Mouse (Mus musculus): ENCODE measurements around the gene Gpi1.

Gene Gpi1

DNA sequence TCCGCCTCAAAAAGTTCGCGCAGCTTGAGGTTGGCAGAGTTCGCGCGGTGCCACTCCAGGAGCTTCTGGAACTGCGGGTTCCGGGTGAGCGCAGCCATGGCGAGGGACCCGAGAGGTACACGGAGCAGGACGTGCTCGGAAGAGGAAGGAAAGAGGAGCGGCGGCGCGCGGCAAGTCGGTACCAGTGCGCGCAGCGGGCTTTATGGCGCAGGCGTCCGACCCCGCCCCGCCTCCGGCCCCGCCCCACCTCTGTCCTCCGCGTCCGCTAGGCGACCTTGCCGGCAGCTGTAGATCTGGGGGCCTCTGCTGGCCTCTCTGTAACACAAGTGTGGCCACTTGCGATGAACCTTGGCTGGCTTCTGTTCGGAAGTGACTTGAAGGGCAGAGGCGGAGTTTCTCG is at the start of gene Gpi1:
Gene Gpi1, minus strand, starts transcription at position 221 of the 400 bp plus-strand sequence.
- in situ Hi-C loops (cut with MboI), result no loop called here

DNA sequence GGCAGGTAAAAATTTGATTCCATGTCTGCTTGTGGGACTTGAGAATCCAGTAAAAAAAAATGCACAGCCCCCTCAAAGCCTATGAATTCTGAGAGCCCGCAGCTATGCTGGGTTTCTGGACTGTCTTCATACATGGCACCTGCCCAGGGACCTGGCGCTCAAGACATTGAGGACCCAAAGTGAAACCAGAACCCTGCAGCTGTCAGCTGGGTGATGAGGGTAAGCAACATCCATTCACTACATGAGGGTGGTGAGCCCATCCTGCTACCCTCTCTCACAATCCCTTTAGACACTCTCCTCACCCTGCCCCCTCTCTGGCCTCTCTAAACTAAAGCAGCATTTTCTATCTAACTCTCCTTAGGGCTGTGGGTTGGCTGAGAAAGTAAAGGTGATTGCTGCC is 47.5 kb upstream of the Gpi1 start:
- in situ Hi-C loops (cut with MboI), result no loop called here

DNA sequence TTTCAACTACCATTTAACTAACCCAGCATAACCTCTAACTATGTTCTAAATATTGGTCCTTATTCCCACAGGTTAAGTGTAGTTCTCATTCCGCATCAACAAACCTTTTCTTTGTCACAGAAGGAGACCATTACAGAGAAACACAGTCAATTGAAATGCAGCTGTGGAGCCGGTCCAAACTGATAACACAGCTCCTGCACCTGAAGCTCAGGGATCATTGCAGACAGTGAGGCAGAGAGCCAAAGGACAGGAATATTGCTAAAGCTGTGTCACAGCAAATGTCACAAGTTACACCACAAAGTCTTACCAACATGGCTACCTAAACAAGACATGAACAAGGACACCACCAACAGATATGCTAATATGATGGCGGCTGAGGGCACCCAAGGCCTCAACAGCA is 45.9 kb upstream of the Gpi1 start:
- in situ Hi-C loops (cut with MboI), result no loop called here

DNA sequence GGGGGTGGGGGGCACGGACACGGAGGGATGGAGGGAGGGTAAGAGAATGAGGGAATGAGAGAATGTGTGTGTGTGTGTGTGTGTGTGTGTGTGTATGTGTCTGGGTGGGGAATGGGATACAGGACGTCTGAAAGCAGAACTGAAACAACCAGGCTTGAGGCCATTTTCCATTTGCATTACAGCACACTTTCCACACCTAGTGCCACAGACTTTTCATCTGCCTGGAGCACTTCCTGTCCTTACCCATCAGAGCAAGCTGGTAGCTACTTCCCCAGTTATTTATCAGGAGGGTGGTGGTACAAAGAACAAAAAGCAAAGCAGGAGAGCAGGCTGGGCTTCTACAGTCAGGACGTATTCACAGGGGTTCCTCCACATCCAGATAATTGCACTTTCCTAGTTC is 42.3 kb upstream of the Gpi1 start:
- in situ Hi-C loops (cut with MboI), result no loop called here

DNA sequence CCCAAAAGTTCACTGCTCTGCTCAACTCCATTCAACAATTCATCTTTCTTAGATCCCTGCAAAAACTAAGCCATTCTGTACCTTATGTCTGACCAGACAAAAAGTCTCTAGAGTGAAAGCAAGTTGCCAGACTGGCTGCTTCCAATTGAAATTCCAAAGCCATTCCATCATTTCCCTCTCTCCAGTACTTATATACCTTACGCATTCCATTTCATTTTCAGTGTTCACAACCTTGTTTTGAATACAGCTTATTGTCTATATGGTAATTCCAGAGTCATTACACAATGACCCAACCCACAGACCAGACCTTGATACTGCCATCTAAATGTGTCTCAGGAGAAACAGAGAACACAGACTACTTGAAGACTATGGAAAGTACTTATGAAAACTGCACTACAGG is 38.3 kb upstream of the Gpi1 start:
- in situ Hi-C loops (cut with MboI), result no loop called here

DNA sequence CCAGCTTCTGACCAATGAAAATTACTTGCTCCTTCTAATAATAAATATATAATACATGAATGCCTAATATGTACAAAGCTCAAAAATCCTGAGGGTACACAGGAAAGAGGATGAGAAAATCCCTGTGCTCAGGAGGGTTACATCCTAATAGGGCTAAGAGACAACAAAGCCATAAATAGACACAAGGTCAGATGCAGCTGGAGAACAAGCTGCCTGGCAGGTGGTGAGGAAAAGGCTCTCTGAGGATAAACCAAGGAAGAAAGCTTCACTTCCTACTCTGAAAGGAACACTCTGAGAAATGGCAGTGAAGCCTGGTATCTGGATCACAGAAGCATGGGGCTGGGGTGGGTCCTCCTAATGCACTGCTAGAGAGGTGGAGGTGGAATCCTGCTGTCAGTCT is 36.3 kb upstream of the Gpi1 start:
- in situ Hi-C loops (cut with MboI), result no loop called here

DNA sequence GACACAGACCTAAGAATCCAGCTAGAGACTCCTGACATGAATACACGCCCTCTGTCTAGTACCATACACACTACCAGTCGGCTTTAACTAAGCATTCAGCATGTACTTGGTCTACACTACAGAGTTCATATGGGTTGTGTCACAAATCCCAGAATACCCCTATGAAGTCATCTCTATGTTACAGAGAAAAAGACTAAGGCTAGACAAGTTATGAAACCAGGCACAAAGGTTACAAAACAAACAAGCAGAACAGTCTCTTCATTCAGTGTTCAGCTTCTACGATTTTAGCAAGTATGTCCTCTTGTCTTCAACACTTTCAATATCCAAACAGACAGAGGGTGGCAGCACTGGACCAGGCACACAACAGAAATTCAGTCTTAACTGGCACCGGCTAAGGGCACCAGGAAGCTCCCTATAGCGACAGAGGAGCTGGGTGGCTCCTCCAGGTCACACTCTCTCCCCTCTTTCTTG is 35.8 kb upstream of the Gpi1 start:
- in situ Hi-C loops (cut with MboI), result no loop called here

DNA sequence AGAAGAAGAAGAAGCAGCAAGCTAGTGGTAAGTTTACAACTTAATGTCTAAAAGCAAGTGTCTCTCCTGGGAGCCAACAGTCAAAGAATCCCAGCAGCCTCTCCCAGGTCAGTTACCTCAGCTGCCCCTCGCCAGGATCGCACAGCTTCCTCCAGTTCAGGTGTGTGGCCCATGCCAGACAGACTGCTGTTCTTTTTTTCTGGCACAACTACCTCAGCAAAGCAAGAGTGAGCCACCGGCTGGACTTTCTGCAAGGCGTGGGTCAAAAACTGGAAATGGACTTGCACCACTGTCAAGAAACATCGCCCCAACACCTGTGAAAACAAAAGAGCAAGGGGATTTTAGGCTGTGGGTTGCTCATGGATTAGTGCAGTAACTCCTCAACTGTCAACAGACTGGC is 33.3 kb upstream of the Gpi1 start:
- in situ Hi-C loops (cut with MboI), result no loop called here

DNA sequence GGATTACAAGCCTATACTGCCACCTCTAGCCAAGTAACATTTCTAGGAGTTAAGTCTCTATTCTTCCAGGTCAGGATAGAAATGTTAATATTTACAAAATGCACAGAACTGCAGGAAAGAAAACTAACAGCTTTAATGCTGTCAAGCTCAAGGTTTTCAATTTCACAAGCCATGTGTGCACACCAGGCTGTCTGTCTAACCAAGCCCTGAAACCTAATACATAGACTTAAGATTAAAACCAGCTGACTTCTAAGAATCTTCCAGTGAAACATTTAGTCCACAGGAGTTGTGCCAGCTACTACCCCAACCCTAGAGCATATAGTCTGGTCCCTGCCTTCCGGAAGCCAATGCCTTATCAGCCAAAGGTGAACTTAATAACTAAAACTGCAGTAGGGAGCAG is 28.3 kb upstream of the Gpi1 start:
- in situ Hi-C loops (cut with MboI), result no loop called here

DNA sequence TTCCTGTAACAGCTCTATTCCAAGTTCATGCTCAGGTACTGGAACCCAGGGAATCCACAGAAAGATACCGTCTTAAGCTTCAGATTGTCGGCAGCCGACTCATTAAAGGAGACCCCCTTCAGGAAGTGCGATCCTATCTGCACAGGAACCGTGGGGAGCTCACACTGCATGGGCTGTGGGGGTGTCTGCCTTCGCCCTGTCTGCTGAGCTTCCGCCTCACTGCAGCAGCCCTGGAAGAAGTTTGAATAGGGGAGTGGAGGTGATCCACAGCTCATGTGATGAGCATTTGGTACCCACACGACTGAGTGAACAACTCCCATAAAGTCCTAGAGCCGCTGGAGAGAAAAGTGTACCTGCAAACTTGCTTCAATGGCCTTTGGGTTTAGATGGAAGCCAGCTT is 27.1 kb upstream of the Gpi1 start:
- in situ Hi-C loops (cut with MboI), result no loop called here

DNA sequence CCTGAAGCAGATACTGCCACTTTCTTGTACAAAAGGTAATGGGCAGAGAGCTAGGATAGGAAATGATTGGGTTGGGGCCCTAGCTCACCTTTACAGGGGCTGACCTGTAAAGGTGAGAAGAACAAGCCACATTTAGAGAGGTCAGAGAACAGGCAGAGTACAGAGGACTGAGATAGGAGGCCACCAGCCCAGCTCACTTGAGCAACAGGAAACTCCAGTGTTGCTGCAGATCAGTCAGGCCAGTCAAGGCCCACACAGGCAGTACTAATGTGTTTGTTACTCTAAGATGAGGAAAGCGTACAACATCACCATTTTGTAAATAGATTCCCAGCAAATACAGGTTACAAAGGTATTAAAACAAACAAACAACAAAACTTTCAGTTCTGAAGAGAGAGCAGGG is 25.8 kb upstream of the Gpi1 start:
- in situ Hi-C loops (cut with MboI), result no loop called here

DNA sequence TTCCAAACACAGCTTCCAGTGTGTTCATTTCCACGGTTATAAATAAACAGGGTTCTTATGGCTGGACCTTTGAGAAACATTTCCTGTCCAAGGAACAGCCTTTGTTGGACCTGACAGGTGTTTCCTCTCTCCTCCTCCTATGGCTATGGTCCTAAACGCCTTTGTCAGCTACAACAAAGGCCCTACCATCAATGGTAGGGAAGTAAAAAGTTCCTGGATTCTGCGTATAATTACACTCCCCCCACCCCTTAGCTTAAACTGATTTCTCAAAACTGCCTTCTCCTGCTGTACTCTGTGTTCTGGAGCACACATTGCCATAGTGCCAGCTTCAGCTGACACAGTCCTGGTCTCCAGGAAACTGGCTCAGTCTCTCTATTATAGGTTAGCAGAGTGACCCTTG is 25.0 kb upstream of the Gpi1 start:
- in situ Hi-C loops (cut with MboI), result no loop called here

DNA sequence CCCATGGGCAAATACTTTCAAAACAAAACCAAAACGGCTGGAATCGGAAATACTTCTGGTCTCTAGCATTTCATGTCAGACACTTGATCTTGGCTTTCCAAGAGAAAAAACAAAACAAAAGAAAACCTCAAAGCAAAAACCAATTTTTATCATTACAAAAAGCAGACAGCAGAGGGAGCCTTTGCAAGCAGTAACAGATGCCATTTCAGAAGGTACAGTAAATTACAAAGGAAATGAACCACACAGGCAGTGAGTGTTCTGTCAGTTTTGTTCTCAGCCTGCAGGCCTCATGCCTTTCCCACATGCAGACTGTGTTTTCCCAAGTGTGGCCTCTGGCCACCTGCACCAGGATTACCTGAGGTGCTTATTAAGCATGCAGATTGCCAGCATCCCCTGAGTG is 21.9 kb upstream of the Gpi1 start:
- in situ Hi-C loops (cut with MboI), result no loop called here

DNA sequence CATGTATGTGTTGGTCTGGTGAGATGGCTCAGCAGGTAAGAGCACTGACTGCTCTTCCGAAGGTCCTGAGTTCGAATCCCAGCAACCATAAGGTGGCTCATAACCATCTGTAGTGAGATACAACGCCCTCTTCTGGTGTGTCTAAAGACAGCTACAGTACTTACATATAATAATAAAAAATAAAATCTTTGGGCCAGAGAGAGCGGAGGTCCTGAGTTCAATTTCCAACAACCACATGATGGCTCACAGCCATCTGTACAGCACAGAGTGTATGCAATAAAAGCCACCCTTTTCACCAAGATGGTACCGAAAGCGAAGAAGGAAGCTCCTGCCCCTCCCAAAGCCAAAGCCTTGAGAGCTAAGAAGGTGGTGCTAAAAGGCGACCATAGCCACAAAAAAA is 20.6 kb upstream of the Gpi1 start, which contains the start of gene Gm6096:
Gene Gm6096, plus strand, starts transcription at position 301 of the 400 bp plus-strand sequence.
- in situ Hi-C loops (cut with MboI), result no loop called here

DNA sequence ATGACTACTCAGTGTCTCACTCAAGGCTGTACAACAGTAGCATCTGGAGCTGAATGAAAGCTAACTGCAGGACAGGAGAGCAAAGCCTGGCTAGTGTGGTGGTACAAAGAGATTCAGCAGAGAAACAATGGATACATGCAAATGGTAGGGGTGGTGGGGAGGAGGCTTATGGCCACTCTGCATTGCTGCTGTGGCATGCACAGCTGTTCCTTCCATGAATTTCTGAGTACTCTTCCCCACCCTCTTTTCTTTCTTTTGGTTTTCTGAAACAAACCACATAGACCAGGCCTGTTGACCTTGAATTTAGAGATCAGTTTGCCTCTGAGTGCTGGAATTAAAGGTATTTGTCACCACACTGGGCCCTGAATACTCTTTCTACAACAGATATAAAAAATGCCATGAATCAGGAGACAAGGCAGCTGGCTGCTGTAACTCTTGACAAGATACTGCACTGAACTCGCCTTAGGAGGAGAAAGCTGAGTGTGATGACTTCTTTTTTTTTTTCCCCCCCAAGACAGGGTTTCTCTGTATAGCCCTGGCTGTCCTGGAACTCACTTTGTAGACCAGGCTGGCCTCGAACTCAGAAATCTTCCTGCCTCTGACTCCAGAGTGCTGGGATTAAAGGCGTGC is 16.8 kb upstream of the Gpi1 start:
- in situ Hi-C loops (cut with MboI), result no loop called here

DNA sequence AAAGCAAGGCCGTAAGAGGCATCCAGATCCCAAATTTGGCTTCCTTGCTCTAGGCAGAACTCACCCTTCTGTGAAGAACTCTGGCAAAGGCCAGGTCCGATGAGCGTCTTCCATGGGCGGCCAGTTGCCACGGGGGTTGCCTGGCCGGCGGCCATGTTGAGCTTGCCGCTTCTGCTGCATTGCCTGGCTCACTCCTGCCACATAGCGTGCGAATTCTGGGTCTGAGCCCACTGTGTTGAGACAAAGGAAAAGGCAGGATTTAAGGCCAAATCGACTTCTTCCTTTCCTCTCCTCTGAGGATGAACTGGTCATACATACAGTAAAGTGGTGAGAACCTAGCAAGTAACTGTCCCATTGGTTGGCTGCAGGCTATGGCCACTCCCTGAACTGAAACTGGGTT is 12.0 kb upstream of the Gpi1 start:
- in situ Hi-C loops (cut with MboI), result no loop called here

DNA sequence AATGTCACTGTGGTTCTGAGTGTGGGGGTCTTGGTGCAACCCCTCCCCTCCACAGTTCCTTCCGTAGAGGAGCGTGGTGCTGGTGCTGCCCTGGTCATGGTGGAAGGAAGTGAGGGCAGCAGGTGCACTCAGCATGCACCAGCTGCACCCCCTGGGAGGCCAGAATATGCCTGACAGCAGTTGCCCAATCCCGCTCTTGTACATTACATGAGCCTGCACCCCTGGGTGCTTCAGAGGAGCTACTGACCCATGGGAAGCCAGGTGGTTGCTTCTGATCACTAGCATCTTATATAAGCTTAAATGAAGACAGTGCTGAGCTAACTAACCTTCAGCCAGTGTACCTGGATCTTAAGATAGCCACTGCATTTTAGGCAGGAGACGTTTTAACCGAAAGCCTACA is 8.0 kb upstream of the Gpi1 start:
- in situ Hi-C loops (cut with MboI), result no loop called here

DNA sequence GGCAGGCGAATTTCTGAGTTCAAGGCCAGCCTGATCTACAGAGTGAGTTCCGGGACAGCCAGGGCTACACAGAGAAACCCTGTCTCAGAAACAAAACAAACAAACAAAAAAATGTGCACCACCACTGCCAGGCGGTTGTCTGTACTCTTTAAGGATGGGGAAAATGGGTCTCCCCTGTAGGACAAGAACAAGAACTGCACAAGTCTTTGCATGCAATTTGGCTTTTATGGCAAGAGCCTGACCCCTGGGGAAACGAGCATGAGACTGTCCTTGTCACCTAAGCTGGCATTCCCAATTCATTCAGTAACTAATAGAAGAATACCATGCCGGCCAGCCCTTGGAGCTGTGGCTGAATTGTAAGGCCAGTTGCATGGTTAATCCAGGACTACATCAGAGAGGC is 5.5 kb upstream of the Gpi1 start:
- in situ Hi-C loops (cut with MboI), result no loop called here

DNA sequence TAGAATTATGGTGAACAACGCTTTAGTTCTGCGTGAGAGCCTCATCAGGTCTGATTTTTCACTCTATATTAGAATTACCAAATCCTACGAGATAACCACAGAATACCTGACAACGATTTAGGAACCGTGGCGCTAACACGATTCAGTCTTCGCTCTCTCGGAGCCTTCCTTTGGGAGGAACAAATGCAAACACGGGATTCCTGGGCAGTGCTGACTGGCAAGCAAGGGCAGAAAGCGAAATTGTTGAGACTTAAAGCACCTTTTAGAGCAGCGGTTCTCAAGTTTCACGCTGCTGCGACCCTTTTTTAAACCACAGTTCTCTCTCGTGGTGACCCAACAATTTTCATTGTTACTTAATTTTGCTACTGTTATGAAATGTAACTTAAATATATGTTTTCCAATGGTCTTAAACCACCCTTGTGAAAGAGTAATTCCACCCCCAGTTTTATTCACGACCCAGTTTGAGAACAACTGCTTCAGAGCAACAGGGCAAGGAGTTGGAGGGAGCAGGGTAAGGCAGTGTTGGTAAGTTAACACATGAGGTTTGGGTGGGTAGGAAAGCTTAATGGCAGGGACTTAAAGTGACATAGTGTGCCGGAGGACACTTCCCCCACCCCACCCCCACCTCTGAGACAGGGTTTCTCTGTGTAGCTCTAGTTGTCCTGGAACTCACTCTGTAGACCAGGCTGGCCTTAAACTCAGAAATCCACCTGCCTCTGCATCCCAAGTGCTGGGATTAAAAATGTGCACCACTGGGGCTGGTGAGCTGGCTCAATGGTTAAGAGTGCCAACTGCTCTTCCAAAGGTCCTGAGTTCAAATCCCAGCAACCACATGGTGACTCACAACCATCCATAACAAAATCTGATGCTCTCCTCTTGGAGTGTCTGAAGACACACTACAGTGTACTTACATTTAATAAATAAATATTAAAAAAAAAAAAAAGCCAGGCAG is 4.8 kb upstream of the Gpi1 start:
- in situ Hi-C loops (cut with MboI), result no loop called here

DNA sequence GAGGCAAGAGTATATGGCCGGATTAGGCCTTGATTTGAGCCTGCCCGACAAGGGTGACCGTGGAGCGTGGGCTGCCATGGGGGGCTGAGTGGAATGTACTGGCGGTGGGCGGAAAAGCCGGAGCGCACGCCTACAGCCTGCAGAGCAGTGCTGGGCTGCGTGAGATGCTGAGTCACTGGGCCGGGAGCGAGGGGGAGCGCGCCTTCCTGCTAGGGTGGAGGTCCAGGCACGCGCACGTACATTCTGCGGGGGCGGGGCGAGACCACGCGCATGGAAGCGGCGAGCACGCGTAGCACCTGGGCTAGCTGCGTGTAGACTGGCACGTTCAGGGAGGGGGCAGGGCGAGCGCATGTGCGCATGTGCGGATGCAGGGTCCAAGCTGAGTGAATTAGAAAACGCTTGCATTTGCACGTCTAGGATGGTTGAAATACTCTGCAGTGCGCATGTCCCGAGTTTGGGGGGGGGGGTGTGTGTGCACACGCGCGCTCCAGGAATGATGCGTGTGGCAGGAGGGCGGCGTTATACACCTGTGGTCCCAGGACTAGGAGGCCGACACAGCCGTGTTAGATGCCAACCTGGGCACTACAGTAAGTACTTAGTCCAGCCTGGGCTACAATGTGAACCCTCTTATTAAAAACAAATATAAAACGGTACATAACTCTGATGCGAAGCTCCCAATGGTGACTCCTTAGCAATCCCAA is 3.9 kb upstream of the Gpi1 start:
- in situ Hi-C loops (cut with MboI), result no loop called here

DNA sequence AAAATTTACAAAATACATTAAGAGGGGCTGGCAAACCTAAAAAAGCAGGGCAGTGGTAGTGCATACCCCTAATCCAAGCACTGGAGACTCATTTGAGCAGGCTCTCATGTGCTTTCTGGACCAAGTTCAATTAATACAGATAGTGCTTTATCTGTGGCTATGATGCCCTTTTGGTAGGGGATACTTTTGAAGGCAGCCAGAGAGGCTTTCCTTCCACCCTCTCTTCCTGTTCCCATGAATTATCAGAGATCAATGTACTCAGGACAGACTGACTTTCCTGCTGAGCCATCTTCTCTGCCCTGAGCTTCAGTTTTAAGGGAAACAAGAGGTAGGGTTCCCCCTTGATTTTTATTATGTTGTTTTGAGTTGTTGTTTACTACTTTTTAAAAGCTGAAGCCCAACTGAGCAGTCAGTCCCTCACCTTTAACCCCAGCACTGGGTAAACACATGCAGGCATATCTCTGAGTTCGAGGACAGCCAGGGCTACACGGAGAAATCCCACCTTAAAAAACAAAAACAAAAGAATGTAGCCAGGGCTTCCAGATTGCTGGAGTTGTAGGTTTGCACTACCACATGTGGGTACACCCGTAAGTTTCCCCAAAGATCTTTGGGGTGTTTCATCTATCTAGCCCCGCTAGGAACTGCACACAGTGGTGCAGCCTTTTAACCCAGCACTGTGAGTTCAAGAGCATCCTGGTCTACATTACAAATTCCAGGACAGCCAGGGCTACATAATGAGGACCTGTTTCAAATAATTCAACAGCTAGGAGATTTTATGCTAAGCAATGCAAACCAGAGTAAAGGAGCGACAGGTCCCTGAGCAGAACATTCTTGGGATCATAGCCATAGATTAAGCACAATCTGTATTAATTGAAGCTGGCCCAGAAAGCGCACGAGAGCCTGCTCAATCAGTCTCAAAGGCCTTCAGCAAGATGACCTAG is 2.9 kb upstream of the Gpi1 start:
- in situ Hi-C loops (cut with MboI), result no loop called here

DNA sequence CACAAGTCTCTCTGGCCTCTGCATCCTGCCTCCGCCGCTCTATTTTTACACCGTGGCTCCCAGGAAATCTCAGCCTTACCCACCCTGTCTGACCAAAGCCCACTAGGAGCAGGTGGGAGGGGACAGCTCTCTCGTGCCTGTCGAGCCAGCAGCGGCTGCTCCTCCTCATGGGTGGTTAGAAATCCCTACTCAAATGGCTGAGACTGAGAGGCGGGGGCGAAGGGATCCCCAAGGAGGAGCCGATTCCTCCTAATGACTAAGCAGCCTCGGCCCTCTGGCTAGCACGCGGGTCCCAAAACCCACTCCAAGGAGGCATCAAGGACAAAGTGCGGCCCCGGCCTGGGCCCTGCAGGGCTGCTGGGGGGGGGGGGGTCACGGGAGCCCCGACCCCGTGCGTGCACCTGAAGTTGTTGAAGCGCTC is 435 bp downstream of the Gpi1 start:
- in situ Hi-C loops (cut with MboI), result no loop called here
